Mouse (Mus musculus) inflammation-experienced regulatory T-cells, adult 6 months (primary cell): ENCODE measurements around the gene Tns3. TPM values are rescaled to one million over a fixed set of nuclear protein-coding genes. Genes with fewer than 3 reads are reported as not detected.

Source experiments
- ATAC-seq: one replicate; pipeline ENCODE4 v1.8.0; 2017
- polyA plus RNA-seq, 3 experiments: library from polyadenylated mRNA; unstranded; fragments of 100-300 nt; shearing (Covaris generic); gene quantifications; one replicate each; pipeline ENCODE4 v1.2.1; 2017

The Tns3 gene
- polyA plus RNA-seq: under 1 TPM in 1 of 3 experiments, not detected in 2; 0.26 TPM

- no peak for ATAC-seq
Observed at GRCm38 (mm10) chr11:8664393-8664743, at the start of gene Tns3. Gene Tns3 (minus strand): TSS chr11:8664535.

GRCm38 (mm10) chr11:8706246-8707041, 42.1 kb upstream of the Tns3 start:
- ATAC-seq: no peak

GRCm38 (mm10) chr11:8705156-8705555, 40.8 kb upstream of the Tns3 start:
- no peak for ATAC-seq

- no peak for ATAC-seq
Observed at GRCm38 (mm10) chr11:8703876-8704275, 39.5 kb upstream of the Tns3 start.

GRCm38 (mm10) chr11:8702532-8702886, 38.2 kb upstream of the Tns3 start:
- ATAC-seq: no peak

GRCm38 (mm10) chr11:8701845-8702531, 37.7 kb upstream of the Tns3 start:
- ATAC-seq: no peak

GRCm38 (mm10) chr11:8701400-8701799, 37.1 kb upstream of the Tns3 start:
- no peak for ATAC-seq

- ATAC-seq: no peak
Observed at GRCm38 (mm10) chr11:8700641-8701221, 36.4 kb upstream of the Tns3 start.

- no peak for ATAC-seq
Observed at GRCm38 (mm10) chr11:8699777-8700176, 35.4 kb upstream of the Tns3 start.

GRCm38 (mm10) chr11:8697670-8698069, 33.3 kb upstream of the Tns3 start:
- ATAC-seq: no peak

GRCm38 (mm10) chr11:8694096-8694495, 29.8 kb upstream of the Tns3 start:
- no peak for ATAC-seq

- ATAC-seq: no peak
Observed at GRCm38 (mm10) chr11:8692536-8693471, 28.5 kb upstream of the Tns3 start.

GRCm38 (mm10) chr11:8692162-8692535, 27.8 kb upstream of the Tns3 start:
- no peak for ATAC-seq

GRCm38 (mm10) chr11:8691605-8692004, 27.3 kb upstream of the Tns3 start:
- ATAC-seq: no peak

GRCm38 (mm10) chr11:8690633-8691032, 26.3 kb upstream of the Tns3 start:
- ATAC-seq: no peak

- ATAC-seq: no peak
Observed at GRCm38 (mm10) chr11:8689515-8689914, 25.2 kb upstream of the Tns3 start.

GRCm38 (mm10) chr11:8688907-8689306, 24.6 kb upstream of the Tns3 start:
- ATAC-seq: no peak

- ATAC-seq: no peak
Observed at GRCm38 (mm10) chr11:8686501-8686900, 22.2 kb upstream of the Tns3 start.

GRCm38 (mm10) chr11:8686061-8686460, 21.7 kb upstream of the Tns3 start:
- no peak for ATAC-seq

GRCm38 (mm10) chr11:8685195-8685594, 20.9 kb upstream of the Tns3 start:
- no peak for ATAC-seq

- no peak for ATAC-seq
Observed at GRCm38 (mm10) chr11:8684262-8684661, 19.9 kb upstream of the Tns3 start.

- no peak for ATAC-seq
Observed at GRCm38 (mm10) chr11:8681356-8681755, 17.0 kb upstream of the Tns3 start.

- no peak for ATAC-seq
Observed at GRCm38 (mm10) chr11:8680650-8681049, 16.3 kb upstream of the Tns3 start.
